Mouse (Mus musculus): ENCODE data around the gene Klf13.

DNA sequence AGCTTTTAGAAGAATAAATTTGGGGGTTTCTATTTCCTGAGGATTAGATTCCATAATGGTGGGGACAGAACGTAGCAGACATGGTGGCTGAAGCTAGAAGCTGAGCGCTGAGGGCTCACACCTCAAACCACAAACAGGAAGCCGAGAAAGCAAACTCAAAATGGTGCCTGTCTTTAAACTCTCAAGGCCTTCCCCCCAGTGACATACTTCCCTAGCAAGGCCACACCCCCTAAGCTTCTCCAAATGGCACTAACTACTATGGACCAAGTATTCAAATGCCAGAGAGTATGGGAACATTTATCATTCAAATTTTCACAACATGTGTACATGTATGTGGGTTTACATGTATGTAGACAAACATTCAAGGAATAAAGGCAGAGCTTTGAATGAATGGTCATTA, 8.6 kb downstream of the Klf13 start:
- no peak for TF ChIP-seq POLR2A (IDR thresholded peaks at IDR 0.05; ENCODE audit: insufficient read length, low read depth)
- no peak for TF ChIP-seq MAX (IDR thresholded peaks at IDR 0.05; ENCODE audit: low read depth)
- no peak for TF ChIP-seq CEBPB (IDR thresholded peaks at IDR 0.05; ENCODE audit: insufficient read depth, poor library complexity, severe bottlenecking)
- TF ChIP-seq MYOD1 (IDR thresholded peaks at IDR 0.05; ENCODE audit: control insufficient read depth in 1 of 3, insufficient read length in 2 of 3, low read depth in 2 of 3), result no peak
- TF ChIP-seq POLR2AphosphoS2 (IDR thresholded peaks at IDR 0.05; ENCODE audit: insufficient read length, low read depth), result no peak
- no peak for TF ChIP-seq TCF12 (IDR thresholded peaks at IDR 0.05; ENCODE audit: insufficient read depth, poor library complexity, severe bottlenecking)
- TF ChIP-seq E2F4 (IDR thresholded peaks at IDR 0.05; ENCODE audit: insufficient read depth), result no peak

Data from myocyte (in vitro differentiated cells).